Mouse (Mus musculus) kidney, postnatal 4 days (tissue): ENCODE results near the gene St3gal6.

Source experiments
- DNase-seq, 2 experiments: peaks; one replicate each; pipeline ENCODE4 v3.0.0; 2021; ENCODE audit warnings: mixed read lengths in 2 of 2

The St3gal6 gene

DNA sequence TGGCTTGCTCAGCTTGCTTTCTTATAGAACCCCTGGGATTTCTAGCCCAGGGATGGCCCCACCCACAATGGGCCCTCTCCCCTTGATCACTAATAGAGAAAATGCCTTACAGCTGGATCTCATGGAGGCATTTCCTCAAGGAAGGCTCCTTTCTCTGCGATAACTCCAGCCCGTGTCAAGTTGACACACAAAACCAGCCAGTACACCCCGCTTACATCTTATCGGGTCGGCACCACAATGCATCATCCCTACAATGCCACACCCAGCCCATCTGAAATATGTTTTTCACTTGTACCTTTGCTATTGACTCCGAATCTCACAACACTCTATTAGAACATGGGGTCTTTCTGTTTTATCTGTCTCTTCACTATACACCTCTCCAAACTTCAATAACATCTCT is 3.6 kb downstream of the St3gal6 start:
- no peak for DNase-seq

- DNase-seq = peak in 1 of 2 experiments; percentile 53
Observed at GRCm38 (mm10) chr16:58519650-58520073, 4.4 kb downstream of the St3gal6 start.

DNA sequence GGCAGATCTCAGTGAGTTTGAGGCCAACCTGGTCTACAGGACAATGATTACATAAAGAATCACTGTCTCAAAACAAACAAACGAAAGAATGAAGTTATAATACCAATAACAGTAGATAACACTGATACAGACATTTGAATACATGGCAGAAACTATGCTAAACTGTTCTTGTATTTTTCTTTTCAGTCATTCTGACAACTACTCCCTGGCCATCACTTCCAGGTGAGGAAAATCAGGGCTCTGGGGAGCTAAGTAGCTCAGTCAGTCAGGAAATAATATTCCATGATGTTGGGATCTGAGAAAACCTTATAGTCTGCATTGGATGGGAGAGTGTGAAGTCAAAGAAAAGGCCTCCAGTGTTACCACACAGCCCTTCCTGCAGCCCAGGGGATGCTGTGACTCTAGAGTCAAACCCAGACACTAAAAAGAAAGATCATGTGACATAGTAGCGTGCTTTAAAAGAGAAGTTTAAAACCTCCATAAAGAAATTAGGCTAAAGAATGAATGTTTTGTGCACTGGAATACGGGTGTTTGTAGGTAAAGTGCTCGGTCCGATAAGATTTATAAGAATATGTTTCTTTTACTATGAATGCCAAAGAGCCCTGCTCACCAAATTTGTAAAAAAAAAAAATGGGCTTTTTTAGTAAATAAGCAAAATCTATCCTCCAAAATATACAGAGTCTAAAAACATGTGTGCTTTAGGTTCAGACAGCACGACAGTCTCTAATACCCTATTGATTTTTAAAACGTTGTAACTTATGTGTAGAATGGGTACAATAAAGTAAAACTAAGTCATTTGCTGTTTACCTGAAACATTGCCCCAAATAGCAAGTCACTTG is 6.9 kb downstream of the St3gal6 start:
- DNase-seq = no peak

DNA sequence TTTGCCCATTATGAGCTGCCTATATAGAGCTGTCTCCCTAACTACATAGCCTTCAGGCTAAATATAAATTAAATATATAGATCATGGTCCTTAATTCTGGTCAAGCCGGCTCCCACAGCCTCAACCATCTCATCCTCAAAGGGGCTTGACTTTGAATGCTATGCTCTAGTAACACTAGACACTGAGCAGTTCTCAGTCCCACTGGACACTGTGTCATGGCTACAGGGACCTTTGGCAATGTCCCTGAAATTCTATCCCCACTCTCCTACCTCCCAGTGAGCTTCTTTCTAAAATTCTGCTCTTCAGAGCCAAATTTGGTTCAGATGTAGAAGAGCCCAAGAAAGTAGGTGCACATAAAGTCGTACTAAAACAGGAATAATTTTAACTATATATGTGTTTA is 7.9 kb downstream of the St3gal6 start:
- no peak for DNase-seq

- peak; percentile 50 to 64 for DNase-seq
Observed at GRCm38 (mm10) chr16:58514565-58514964, 9.5 kb downstream of the St3gal6 start.

- DNase-seq = peak in 1 of 2 experiments; percentile 50
Observed at GRCm38 (mm10) chr16:58513755-58514154, 10.3 kb downstream of the St3gal6 start.

- DNase-seq = no peak
Observed at GRCm38 (mm10) chr16:58512887-58513286, 11.2 kb downstream of the St3gal6 start.

DNA sequence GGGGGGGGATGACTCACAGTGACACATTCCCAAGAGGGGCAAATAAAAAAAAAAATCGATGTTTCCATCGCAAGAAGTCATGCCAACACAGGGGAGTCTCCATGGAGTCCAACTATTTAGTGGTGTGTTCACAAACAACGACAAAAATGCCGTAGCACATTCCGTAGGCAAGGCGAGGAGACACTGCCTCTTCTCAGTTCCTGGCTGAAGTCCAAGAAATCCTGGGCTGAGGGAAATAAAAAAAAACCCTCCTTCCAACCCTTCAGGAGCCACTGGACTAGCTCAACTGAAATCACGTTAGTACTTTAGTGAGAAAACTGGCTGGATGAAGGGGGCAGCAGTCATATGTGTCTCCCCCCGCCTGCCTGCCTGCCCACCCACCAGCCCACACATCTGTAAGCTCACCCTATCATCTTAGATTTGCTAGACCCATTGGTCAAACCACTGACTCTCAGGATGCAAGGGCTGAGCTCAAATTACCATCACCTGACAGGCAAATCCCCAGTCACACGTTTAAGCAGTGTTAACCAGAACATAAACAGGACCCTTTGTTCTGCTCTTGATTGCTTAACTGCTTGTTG is 11.8 kb downstream of the St3gal6 start:
- DNase-seq = peak; percentile 41 to 62

DNA sequence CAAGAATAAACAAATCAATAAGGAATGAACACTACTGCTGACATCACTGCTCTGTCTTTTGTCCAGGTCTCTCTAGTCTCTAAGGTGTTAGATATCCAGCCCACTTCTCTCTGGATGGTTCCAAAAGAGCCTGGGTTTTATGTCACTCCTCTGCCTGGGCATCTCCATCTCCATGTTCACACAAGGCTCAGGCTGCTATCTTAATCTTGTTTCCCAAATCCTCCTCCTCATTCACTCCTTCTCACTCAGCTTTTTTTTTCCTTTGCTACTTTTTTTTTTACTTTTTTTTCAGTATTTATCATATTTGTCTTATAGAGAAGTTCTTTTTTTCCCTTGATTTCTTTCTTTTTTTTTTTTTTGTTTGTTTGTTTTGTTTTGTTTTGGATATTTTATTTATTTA is 19.1 kb downstream of the St3gal6 start:
- DNase-seq = no peak

DNA sequence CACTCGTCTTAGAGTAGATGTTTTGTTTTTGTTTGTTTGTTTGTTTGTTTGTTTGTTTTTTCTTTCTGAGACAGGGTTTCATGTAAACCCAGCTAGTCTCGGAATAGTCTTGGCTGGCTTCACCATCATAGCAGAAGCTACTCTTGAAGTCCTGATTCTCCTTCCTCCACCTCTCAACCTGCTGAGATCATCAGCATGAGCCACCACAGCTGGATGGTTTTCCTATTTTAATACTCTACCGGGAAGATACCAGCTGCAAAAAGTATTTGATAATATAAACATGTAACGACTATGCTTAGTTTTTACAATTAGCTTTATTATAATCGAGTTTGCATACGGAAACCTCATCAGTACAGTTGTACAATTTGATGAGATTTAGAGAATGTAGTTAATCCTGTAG is 21.5 kb downstream of the St3gal6 start:
- DNase-seq = no peak

DNA sequence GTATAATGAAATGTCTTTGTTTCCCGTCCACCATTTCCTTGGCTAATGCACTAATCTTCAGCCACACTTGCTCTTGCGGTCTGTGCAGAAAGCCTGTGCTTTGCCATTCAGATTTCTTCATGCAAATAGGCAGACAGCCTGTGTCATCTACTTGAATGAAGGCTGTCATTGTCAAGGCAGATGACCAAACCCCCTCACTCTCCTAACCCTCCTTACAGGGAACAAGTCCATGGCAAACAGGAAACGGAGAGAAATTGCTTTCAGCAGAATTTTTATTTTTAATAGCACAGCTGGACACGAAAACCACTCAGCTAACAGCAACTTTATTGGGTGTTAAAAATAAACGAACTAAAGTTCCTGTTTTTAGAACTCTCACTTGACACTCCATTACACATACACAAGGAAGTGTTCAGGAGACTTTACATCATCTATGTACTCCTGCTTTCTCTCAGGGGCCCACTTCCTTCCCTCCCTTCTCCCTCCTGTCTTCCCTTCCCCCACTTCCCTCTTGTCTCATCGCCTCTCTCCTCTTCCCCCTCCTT is 22.2 kb downstream of the St3gal6 start:
- no peak for DNase-seq

DNA sequence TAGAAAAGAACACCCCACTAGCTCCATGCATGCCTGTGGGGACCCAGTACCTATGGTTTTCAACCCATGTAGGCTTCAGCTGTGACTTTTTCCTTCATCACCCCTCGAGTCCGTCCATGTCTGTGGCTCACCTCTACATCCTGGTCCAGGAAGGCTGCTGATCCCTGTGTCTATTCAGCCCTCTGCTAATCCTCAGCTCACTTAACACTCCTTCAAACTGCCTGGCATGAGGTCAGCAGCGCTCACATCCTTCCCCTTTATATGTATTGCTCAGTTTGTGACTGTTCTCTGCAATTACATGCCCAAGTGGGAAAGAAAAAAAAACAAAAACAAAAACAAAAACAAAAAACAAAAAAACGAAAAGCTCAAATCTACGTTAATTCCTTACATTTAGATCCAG is 24.4 kb downstream of the St3gal6 start:
- no peak for DNase-seq

DNA sequence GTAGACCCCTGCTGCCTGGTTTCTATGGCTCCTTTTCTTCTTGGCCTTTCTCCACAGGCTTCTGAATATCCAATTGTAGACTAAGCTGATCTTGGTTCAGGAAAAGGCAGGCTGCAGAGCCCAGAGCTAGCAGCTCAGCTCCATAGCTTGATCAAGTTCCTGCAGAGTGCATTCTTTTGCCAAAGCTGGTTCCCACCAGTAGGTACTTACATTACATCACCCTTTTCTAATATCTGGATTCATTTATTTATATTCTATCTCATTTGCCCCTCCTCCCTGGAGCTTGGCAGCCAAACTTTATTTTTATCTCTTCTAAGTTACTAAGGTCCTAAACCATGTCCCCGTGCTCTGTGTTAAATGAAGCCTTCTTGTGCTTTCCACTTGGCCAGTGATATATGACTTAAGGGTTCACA is 24.9 kb downstream of the St3gal6 start:
- DNase-seq = no peak

DNA sequence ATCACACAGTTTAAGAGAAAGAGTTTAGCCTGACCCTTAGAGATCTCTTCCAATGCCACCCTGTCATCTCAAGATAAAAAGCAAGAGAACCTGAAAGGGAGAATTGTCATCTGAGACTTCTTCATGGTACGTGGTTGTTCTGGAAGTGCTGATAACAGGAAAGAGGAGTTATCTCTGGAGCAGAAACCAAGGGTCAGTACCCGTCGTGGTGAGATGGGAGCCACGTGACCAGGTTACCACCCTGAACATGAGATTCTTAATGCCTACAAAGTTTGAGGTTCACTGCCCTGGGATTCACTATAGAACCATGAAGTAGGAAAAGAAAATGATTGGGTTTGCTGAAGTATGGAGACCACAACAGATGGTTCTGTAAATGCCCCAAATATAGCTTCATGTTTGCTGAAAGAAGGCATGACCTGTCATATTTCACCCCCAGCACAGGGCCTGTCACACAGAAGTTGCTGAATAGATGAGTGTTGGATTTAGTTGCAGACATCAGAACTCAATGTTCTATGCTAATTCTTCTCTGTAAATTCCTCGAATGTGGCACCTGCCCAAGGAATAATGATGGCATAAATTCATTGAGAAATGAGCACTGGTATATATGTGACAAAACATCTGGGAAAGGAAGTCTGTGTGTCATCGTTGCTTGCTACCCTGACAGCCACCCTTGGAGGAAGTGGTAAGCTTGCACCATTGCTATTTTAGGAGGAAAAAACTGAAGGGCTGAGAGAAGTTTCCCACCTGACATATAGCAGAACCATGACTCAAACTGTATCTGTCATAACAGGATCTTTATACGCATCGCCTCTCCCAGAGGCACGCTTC is 25.9 kb downstream of the St3gal6 start:
- no peak for DNase-seq

DNA sequence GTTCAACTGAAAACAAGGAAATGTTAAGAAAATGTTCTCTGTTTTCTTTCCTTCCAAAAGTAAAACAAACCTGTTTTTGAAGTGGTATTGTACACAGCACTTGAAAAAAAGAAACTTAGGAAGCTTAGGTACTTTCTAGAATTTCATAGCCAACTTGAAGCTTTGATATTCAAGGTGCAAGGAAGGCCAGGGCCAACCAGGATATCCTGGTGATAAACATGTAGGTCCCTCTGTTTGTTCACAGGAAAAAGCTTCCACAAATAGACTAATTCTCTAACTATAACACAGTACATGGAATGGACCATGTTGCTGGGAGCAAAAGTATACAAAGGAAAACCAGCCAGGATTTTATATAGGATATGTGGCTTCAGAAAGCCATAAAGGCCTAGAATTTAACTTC is 27.3 kb downstream of the St3gal6 start:
- no peak for DNase-seq

DNA sequence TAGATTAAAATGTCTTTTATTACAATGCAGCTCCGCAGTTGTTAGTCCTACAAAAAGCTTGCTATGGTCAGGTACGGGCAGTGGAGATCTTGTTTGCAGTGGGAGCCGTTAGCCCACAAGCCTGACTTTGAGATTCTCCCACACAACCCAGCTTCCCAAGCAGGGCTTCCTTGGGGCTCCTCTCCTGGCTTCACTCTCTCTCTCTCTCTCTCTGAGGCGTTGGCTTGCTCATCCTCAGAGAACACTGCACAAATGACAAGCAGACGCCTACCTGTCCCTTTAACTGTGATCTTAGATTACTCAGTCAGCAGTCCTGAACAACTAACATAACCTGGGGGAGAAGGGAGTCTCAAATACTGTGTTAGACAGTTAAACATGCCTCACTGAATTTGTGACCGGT is 36.2 kb downstream of the St3gal6 start:
- no peak for DNase-seq

DNA sequence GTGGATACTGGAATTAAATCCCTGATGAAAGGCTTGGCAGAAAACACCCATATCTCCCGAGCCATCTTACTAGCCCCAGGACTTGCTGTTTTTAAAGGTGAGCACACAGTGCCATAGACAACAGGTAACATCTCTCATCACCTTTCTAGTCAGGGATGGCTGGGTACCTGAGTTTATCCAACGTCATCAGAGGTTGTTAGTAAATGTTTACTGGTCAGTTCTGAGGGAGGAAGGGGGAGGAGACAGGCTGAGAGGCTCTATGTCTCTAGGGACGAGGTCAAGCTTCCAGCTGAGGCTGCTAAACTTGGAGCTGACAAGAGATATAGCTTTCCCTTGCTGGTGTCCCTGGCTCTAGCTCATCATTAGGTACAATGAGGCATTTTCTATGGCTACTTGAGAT is 41.7 kb downstream of the St3gal6 start:
- DNase-seq = peak in 1 of 2 experiments; percentile 32

- DNase-seq = no peak
Observed at GRCm38 (mm10) chr16:58481906-58482270, 42.2 kb downstream of the St3gal6 start.

DNA sequence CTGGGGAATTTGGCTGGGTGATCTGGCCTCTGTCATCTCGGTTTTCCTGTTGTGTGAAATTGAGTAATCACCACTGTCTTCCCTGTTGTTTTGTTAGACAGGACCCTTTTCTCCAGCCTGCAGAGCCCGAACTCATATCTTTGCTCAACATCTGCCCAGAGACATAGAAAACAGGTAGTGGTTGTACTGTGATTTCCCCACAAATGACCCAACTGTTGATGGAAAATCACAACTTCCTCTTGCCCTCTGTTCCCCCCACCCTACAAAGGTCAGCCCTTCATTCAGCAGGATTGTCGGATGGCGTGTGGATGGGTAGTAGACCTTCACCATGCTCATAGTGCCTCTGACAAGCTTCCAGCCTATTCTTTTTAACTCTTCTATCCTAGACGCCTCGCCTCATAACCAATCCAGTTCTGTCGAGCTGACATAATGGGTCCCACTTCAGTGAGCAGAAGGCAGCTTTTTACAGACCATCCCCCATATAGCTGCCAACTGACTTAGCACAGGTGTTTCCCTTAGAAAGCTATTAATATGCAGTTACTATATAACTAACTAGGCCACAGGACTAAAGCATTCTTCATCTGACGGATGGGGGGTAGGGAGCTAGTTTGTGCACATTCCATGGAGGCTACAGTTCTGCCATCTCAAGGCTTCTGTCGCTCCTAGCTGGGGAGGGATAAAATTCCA is 42.7 kb downstream of the St3gal6 start:
- DNase-seq = peak; percentile 23 to 59

DNA sequence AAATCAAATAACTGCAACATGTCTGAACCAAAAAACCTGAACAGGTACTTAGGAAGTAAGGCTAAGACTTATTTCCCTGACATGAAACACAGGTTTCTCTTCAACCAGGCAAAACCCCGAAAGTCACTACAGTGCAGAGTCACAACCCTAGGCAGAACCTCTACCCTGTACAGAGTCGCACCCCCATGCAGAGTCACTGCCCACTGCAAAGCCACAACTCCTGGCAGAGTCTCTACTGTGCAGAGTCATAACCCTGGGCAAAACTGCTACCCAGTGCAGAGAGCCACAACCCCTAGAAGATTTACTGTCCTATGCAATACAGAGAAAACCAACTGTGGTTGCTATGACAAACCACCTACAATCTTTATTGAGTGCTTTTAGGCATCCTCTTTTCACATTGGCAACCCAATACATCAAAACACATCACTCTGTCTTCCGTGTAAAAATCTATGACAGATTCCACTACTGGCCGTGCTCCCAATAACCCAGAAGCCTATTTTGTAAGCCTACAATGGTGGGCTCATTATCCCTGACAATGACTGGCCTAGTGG is 44.1 kb downstream of the St3gal6 start:
- DNase-seq = no peak

GRCm38 (mm10) chr16:58476363-58476762 is 47.7 kb downstream of the St3gal6 start:
- peak in 1 of 2 experiments; percentile 56 for DNase-seq

DNA sequence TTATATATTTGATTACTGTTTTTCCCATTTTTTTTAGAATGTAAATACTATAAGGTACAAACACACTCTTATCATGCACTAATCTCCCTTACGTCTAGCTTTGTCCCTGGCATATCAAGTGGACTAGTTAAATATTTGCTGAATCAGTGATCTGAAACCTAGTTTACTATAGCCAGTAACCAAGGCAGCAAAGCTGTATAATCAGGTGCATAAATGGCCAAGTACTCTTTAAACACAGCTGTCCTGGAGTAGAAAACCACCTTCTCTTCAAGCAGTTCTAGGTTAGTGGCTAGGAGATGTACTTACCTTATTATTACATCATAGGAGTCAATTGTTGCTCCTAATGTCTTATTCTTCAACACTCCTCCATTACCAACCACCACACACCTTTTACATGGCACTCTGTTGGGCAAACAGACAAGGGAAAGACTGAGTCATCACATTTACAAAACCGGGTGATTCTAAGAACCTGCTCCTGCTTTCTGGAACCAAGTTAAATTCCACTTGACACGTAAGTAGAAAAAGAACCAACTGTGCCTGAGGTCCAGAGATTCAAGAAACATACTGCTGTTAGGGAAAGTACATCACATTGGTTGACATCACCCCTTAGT is 48.4 kb downstream of the St3gal6 start:
- DNase-seq = no peak
